Mouse (Mus musculus) testis, adult 10 weeks (tissue): ENCODE results near the gene Zfp868. TPM values are rescaled to one million over a fixed set of nuclear protein-coding genes. Genes with fewer than 3 reads are reported as not detected.

Experiments
- polyA plus RNA-seq: library from polyadenylated mRNA; stranded (reverse); fragments of 350-450 nt; fragmentation: Illumina TruSeq; extraction: RNeasy Lipid Tissue Mini Kit (QIAGEN cat#74804); gene quantifications from one replicate; pipeline ENCODE4 v1.2.3, GENCODE M21; 2014; ENCODE audit warnings: low read depth, low replicate concordance

Zfp868 gene
- 20.6 TPM for polyA plus RNA-seq

DNA sequence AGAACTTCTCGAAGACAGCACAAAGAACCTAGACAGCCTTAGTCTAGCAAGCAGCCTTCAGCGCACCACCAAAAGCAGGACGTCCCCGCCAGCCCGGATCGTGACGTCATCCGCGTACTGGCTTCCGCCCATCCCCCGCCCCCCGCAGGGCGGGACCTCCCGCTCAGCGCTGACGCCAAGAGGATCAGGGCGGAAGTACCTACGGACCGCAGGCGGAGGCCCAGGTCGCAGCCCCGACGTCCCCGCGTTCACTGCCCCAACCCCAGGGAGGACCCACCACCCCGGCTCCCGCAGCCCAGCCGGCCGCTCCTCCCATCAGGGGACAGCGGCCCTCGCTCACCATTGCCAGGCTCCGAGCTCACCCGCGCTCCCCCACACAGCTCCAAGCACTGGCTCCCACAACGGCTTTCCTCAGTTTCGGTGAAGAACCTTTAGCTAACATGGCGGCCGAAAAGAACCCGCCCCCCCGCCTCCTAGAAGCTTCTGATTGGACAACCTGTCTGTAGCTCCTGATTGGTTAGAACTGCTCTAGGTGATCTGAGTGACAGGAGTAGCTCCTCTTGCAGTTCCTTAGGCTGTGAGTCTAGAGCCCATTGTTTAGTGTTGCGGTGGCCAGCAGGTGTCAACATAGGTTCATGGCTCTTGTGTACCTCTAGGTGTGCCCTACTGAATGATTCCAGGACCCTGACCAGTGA is at the start of gene Zfp868:
Zfp868 (minus strand) TSS at position 454 of the 695 bp plus-strand sequence.

DNA sequence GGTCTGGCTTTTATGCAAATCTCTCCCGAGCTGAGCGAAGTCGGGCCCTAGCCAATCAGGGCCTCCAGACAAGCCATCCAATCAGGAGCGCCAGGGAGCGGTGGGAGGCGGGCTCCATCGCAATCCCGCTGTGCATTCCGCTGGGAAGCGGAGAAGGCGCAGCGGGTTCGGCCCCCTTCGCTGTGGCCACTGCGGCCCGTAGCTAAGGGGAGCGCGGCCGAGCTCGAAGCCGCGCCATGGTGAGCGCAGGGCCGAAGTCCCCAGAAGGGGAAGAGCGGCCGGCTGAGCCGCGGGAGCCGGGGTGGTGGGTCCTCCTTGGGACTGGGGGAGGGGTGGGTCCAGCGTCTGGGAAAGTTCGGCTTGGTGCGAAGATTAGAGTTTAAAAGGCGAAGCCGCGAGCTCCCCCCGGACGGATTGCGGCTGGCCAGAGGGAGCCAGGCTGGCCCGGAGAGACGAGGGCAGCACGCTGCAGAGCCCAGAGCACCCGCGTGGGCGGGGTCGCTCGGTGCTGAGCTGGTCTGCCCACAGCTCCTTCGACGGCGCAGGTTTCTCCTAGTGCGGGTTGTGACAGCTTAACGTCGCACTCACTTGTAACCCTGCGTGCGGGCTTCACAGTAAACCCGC is 29.1 kb upstream of the Zfp868 start, which contains the start of gene Zfp964:
Zfp964 (plus strand) TSS at position 122 of the 624 bp plus-strand sequence.

Other genes with a start within 250 kb of the Zfp868 start
- gene Gm9495, start 172.0 kb downstream of the Zfp868 start, polyA plus RNA-seq, result 26.1 TPM
- gene Gm7697, start 102.6 kb downstream of the Zfp868 start, polyA plus RNA-seq, result 30.7 TPM
- 3.6 TPM for gene Zfp964, start 28.9 kb upstream of the Zfp868 start, polyA plus RNA-seq
- 13.5 TPM for gene Zfp869, start 85.2 kb upstream of the Zfp868 start, polyA plus RNA-seq
- gene Zfp963, start 124.4 kb upstream of the Zfp868 start, polyA plus RNA-seq, result 2.3 TPM
- not detected for gene Gm20422, start 149.3 kb upstream of the Zfp868 start, polyA plus RNA-seq
- 0.85 TPM for gene Atp13a1, start 165.6 kb upstream of the Zfp868 start, polyA plus RNA-seq
- gene Zfp866, start 165.6 kb upstream of the Zfp868 start, polyA plus RNA-seq, result 20.6 TPM
- 0.97 TPM for gene Gmip, start 183.1 kb upstream of the Zfp868 start, polyA plus RNA-seq
- 3.4 TPM for gene Lpar2, start 196.9 kb upstream of the Zfp868 start, polyA plus RNA-seq
- gene Pbx4, start 206.9 kb upstream of the Zfp868 start, polyA plus RNA-seq, result 64.0 TPM